Mouse (Mus musculus) layer of hippocampus, postnatal 14 days (tissue): ENCODE measurements around the gene Cnnm2. TPM values are rescaled to one million over a fixed set of nuclear protein-coding genes. Genes with fewer than 3 reads are reported as not detected.

Experiments
- DNase-seq, 2 experiments: peaks; one replicate each; pipeline ENCODE4 v3.0.0; 2021 to 2022; ENCODE audit warnings: low spot score in 2 of 2, mixed read lengths in 1 of 2
- total RNA-seq, 2 experiments: library from RNA; stranded (reverse); gene quantifications; 2 replicates each; pipeline ENCODE4 v1.2.3; 2021

Gene Cnnm2
- total RNA-seq, 2 experiments from 2014 or later: 32.1 to 36.0 TPM

GRCm38 (mm10) chr19:46878346-46878745 lies 117.0 kb downstream of the Cnnm2 start:
- peak; percentile 68 to 86 for DNase-seq

DNA sequence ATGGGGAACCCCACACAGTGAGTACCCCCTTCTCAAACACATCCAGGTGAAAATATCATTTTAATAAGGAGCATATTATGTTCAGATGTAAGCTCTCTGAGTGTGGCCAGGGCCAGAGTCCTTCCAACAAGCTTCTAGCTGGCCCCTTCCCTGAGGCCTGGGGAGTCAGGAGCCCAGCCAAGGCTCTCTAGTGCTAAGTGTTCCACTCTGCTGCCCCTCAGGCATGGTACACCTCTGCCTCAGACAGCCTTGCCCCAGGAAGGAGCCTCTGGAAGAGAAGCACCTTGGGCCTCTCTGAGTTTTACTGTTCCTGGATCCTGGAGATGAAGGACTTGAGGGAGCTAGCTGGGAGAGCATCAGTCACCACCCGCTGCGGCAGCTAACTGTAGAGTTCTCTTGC lies 118.5 kb downstream of the Cnnm2 start:
- no peak for DNase-seq

DNA sequence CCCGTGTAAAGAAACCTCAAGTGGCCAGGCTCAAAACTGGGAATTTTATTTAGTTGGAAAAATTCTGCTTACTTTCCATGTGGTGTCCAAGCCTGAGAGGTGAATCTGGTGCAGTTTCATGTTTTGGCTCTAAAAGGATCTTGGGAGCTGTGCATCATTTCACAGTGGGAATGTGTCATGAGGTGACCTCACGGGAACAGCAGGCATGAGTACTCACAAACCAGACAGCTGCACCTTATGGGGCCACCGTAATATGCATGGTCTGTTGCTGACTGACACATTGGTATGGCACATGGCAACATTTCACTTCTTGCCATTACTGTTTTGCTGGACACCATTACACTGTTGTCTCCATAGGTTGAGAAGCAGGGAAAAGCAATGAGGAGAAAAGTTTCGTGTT lies 124.0 kb downstream of the Cnnm2 start:
- DNase-seq: no peak

DNA sequence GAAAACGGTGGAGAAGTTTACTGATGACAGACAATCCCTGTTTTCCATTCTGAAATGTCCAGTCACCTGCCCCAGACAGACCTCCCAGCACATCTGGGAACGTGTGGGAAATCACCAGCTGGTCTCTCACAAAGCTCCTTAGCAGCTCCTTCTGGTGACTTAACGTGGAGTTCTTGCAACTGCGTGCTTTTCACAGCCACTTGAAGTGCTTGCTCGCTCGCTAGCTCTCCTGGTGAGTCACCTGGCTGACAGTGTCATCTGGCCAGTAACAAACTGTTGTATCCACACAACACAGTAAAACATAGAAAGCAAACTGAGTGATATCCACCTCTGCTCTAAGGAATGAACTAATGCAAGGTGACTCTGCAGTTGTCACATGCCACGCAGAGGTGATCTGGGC lies 125.4 kb downstream of the Cnnm2 start:
- DNase-seq: no peak

DNA sequence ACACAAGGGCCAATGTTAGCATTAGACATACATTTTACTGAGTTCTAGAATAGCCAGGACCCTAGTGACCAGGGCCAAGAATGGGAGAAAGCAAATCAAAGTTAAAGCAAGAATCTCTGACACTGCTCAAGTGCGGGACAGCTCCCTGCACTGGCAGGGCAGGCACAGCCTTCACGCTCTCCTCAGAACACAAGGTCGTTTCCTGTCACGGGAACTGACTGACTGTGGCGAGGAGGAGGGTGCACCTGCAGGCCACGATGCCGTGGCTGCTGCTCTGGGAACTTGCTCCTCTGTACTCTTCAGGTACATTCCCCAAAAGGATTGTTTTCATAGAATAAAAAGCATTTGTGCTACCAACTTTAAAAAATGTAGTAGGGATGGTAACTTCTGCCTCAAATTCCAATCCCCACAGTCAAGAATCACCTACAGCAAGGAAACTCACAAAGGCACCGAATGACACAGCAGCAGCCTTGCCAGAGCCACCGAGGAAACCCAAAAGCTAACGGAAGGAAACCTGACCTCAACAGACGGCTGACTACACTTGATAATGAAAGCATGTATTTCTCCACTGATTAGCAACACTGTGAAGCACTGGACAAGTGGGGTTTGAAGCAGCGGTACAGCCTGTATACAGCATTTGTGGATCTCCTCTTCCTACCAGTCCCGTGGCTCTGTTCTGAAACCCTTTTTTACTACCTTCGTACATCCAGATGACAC lies 126.6 kb downstream of the Cnnm2 start:
- DNase-seq: no peak

- DNase-seq: no peak
Measured at GRCm38 (mm10) chr19:46889666-46890065, 128.3 kb downstream of the Cnnm2 start.

GRCm38 (mm10) chr19:46890657-46891056 lies 129.3 kb downstream of the Cnnm2 start:
- DNase-seq: no peak

DNA sequence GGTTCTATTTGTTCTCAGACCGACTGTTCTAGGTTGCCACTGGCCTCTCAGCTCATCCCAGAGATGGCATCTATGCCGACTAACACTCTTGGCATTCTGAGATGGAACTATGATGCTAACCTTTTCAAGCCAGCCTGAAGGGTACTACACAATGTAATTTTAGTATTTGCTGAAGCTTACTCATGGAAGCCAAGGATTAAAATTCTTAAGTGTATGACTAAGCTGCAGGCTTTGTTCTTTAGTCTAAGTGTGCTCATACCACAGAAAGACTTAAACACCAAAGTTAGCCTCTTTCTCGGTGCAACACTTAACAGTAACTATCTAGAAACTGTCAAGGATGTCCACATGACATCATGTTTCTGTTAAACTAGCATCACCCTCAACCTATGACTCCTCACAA lies 131.5 kb downstream of the Cnnm2 start:
- no peak for DNase-seq

DNA sequence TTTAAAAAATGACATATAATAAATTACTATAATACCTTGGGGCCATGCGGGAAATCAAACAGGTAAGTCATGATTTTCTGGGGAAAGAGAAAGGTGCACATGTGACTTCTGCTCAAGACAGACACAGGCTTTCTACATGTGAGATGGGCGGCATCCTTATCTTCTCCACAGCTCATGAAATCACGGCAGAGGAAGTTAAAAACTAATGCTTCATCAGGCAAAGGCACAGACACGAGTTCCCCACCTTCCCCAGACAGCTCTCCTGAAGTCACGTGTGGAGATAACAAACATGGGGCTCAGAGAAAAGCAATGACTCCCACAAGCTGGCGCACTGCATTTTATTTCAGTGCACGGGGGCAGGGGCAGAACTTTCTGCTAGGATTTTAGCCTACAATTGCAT lies 132.1 kb downstream of the Cnnm2 start:
- no peak for DNase-seq

GRCm38 (mm10) chr19:46897135-46897534 lies 135.7 kb downstream of the Cnnm2 start:
- no peak for DNase-seq

GRCm38 (mm10) chr19:46898222-46898621 lies 136.8 kb downstream of the Cnnm2 start:
- no peak for DNase-seq

DNA sequence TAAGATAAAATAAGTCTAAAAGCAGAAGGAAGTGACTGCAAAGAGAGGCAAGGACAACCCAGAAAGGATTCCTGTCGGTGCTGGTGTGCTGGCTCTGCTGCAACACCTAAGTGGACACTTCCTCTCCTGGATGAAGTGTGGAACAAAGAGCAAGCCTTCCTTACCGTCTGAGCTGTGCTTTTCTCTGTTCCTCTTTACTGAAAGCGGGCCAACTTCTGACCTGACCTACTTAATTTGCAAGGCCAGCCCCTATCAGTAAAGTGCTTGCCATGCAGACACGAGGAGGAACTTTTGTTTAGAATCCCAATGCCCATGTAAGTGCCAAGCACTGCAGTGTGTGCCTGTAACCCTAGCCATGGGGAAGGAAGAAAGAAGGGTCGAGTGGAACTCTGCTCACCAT lies 137.9 kb downstream of the Cnnm2 start:
- no peak for DNase-seq

GRCm38 (mm10) chr19:46899871-46900270 lies 138.5 kb downstream of the Cnnm2 start:
- DNase-seq: no peak

GRCm38 (mm10) chr19:46900786-46901185 lies 139.4 kb downstream of the Cnnm2 start:
- DNase-seq: no peak

- DNase-seq: no peak
Measured at GRCm38 (mm10) chr19:46901323-46901722, 139.9 kb downstream of the Cnnm2 start.

GRCm38 (mm10) chr19:46903379-46903778 lies 142.0 kb downstream of the Cnnm2 start:
- DNase-seq: no peak

DNA sequence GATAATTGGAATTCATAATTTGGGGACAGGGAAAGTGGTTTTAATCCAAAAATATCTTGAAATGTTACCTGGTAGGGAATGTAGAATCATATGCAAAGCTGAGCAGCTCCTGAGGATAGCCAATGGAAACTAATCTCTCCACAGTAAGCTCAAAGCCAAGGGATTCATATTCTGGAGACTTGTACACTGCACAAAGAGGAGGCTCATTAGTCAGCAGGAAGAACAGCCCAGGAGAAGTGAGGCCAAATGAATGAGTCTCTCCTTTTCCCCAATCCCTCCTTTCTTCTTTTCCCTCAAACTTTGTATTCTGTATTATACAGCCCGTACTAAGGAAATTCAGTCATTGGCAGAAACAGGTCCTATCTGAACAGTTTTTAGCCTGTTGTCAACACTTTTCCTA lies 143.5 kb downstream of the Cnnm2 start:
- DNase-seq: no peak

- no peak for DNase-seq
Measured at GRCm38 (mm10) chr19:46905383-46905782, 144.0 kb downstream of the Cnnm2 start.

DNA sequence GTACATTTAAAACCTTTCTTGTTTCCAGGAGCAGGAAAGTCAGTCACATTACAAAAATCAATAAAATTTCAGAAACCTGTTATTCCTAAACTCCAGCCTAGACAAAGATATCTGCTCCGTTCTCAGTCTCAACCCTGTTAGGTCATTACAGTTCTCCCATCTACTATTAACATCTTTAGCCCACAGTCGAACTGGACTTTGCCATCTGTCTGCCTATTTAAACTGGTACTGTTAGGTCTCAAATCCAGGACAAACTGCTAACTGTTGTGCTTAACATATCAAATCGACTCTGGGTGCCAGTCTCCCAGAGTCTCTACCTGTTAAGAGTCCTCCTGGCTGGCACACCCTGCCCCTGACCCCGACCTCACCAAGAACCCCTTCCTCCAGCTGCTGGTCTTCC lies 144.6 kb downstream of the Cnnm2 start:
- no peak for DNase-seq

- DNase-seq: no peak
Measured at GRCm38 (mm10) chr19:46908207-46908606, 146.8 kb downstream of the Cnnm2 start.

DNA sequence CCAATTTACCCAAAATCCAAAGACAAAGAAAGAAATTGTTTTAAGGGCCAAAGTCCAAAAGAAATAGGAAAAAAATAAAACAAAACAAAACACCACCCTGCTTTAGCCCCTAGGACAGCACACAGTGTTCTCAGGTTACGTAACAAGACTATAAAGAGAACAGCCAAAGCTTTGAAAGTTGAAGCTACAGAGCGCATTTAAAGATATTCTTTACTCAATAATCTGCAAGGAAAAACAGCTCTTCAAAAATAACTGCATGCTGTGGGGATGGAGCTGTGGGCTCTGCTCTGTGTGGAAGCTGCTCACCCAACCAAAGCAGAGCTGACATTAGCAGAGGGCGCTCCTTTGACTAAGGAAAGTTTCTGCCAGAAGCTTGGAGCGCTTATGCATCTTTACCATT lies 147.6 kb downstream of the Cnnm2 start:
- peak in 1 of 2 experiments; percentile 71 for DNase-seq

DNA sequence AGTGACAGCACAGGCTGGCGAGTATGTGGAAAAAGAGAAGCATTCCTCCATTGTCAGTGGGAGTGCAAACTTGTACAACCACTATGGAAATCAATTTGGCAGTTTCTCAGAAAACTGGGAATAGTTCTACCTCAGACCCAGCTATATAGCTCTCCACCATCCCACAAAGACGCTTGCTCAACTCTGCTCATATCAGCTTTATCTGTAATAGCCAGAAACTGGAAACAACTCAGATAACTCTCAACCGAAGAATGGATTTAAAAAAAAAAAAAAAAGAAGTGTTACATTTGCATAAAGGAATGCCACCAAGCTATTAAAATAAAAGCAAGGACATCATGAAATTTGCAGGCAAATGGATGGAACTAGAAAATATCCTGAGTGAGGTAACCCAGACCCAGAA lies 150.1 kb downstream of the Cnnm2 start:
- DNase-seq: no peak

DNA sequence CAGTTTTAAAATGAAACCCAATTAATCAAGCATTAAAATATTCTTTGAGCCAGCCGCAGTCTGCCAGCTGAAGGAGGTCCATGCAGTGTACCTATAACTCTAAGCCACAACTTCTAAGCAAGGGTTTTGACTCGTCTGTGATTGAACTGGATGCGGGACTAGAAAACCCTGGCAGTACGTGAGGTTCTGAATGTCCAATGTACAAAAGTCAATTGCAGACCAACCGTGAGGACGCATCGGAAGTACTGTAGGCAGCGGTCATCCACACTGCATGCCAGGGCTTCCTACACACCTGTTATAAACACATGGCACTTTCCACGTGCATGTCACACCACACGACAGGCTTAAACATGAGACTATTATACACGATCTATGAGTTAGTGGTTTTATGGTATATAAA lies 152.2 kb downstream of the Cnnm2 start:
- DNase-seq: no peak
